Mouse (Mus musculus) erythroid progenitor cell, adult 5-6 weeks (primary cell): ENCODE data around the gene Chac2. TPM values are rescaled to one million over a fixed set of nuclear protein-coding genes. Genes with fewer than 3 reads are reported as not detected.
"Not testable (repeated sequence)": the region's sequence is repeated elsewhere in the genome, so short reads cannot be mapped to it uniquely, and the experiment has no call there.

Experiments used
- ATAC-seq: replicated peaks from 2 replicates; pipeline ENCODE4 v1.8.0; 2016; ENCODE audit warnings: moderate number of reproducible peaks, mild to moderate bottlenecking, moderate TSS enrichment, inconsistent platforms; ENCODE audit not compliant: poor library complexity, low FRiP score, severe bottlenecking
- total RNA-seq, 2 experiments: library from RNA; stranded (forward) in 1 of 2; stranded (reverse) in 1 of 2; fragments of 150-400 nt in 1 of 2; fragments of 186-747, 209-891 nt in 1 of 2; gene quantifications; 2 replicates each; pipeline versions ENCODE4 v1.2.3 to v1.2.4; 2015 to 2017; ENCODE audit warnings: low replicate concordance in 2 of 2

Gene Chac2
- total RNA-seq (2015; ENCODE audit: low replicate concordance) (60.5 and 109 TPM in 2 replicates), total RNA-seq (2017; ENCODE audit: low replicate concordance) (144 and 152 TPM in 2 replicates)

DNA sequence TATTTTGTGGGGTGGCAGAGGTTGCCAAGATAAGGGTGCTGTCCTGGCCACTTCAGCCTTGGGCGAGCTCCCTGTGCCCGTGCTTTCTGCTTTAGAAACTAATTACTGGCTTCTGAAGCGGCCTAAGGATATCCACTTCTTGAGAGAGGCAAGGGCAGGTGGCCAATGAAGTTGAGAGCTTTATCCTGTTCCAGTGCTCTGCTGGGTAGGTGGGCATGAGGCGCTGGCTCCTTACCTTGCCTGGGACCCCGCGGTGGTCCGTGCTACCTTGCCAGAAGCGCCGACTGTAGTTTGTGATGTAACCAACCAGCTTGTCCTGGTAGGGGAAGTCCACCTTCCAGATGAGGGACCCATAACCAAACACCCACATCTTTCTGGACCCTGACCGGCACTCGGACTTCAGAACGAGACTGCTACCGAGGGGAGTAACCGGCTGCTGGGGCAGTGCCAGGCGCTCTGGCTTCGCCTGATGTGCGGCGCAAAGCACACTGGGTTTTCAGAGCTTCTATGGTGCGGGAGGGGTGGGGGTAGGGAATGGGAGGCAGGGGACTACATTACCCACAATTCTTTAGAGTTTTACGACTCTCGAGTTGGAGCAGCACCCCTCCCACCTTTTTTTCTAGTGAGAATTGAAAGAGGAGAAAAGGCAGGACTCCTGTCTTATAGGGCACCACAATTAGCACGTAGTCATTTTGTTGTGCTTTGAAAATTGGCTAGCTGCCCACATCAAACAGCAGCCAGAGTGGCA, at the start of gene Chac2:
Gene Chac2, minus strand, starts transcription at position 474 of the 748 bp plus-strand sequence.
- ATAC-seq, result peak; percentile 97

DNA sequence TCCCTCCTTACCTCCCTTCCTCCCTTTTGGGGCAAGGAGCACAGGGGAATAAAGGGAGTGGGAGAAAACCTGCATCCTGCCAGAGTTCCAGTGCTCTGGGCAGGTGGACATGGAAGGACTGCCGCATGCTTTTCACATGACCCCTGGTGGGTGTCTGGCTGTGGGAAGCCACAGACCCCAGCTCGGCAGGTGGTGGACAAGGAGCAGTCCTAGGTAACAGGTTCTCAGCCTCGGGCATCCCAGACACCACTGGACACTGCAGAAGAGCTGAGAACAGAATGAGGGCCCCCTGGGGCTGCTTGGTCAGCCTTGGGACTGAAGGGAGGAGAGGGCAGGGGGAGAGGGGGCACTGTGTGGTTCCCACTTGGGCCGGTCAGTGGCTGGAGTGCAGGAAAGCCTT, 48.8 kb upstream of the Chac2 start:
- no peak for ATAC-seq

DNA sequence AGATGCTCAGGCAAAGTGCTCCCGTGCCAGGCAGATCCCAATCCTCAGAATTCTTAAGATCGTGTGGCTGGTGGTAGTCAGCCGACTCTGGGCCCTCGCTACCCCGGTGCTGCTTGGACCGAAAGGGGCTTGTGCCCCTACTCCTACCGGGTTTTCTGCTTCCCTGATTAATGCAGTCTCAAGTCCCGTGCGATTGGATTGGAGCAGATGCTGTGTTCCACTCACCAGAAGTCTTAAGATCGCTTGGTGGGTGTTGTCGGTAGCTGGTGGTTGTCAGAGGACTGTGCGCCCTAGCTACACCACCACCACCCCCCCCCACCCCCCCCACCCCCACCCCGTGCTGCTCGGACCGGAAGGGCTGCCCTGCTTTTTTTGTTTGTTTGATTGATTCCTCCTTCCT, 31.3 kb upstream of the Chac2 start:
- not testable (repeated sequence) for ATAC-seq

DNA sequence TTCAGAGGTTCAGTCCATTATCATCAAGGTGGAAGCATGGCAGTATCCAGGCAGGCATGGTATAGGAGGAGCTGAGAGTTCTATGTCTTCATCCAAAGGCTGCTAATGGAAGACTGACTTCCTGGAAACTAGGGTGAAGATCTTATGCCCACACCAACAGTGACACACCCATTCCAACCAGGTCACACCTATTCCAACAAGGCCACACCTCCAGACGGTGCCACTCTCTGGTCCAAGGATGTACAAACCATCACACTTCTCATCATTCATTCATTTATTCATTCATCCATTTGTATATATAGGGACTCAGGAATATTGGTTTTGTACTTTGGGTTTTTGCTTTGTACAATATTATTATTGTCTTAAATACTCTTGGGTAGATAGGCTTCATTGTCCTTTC, 23.5 kb upstream of the Chac2 start:
- not testable (repeated sequence) for ATAC-seq

DNA sequence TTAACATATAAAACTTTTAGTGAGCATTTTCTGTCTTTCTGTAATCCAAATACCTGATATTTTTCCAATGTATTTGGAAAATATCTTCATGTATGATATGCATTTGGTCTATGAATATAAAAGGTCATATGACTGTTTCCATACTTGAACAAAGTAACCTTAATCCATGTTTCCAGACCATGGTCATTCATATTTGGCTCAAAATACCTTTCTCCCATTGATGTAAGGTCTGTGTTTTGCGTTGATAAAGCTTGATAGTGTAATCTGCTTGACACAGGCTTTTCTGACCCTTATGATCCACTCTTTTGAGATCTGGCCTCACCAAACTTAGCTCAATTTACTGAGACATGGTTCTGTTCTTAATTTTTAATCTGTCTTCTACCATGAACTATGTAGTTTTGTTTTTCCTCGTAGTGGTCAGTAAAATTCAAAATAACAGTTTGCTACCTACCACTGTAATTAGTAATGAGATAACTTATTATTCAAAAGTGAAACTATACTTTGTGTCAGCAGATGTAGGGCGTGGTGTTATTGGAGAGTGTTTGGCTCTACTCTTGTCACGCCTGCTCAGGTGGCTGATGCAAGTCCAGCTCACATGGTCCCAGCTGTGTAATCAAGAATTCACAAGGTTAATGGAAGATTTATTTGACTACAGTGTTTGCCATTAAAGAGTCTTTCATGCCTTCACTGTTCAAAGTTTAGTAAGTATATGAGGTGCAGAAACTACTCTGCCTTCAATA, 15.2 kb upstream of the Chac2 start:
- ATAC-seq, result peak; percentile 79

DNA sequence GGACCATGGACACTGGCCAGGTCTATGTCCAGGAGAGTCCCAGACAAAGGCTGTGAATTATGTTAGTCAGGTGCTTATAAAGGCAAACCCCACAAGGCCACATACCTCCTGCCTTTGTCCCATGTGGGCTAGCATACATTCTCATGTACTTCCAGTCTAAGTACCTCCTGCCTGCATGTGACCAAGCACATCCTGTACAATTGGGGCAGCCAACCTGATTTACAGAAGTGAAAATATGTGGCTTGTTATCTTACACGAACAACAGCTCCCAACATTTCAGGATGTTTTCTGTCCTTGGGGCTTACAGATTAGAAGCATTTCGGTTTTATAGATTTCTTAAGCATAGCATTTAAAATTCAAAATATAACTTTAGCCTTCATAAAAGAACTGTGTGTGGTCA, 13.9 kb upstream of the Chac2 start:
- ATAC-seq, result peak; percentile 15

DNA sequence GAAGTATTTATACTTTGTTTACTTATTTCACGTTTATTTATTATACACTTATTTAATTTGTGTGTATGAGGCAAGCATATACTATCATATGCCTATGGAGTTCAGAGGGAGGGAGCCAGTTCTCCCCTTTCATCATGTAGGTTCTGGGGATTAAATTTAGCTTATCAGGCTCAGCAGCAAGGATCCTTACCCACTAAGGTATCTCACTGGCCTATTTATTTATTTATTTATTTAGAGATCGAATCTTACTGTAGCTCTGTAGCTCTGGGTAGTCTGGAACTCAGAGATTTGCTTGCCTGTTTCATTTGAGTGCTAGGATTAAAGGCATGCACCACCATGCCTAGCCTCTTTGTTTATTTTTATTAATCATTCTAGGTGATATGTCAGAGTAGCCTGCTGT, 12.6 kb upstream of the Chac2 start:
- 0 out of 2 replicates have a peak, but pooled peaks have one; percentile 10 for ATAC-seq

DNA sequence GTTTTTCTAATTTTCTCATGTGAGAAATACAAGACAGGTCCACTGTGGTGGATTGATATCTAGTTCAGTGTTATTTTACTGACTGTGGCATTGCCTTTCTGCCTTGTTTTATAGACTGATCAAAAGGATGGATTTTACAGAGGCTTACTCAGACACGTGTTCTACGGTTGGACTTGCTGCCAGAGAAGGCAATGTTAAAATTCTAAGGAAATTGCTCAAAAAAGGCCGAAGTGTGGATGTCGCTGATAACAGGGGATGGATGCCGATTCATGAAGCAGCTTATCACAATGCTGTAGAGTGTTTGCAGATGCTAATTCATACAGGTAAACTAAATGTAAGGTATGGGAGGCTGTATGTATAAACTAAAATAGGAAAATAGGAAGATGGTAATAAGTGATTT, 12.0 kb upstream of the Chac2 start:
- ATAC-seq, result peak; percentile 44

DNA sequence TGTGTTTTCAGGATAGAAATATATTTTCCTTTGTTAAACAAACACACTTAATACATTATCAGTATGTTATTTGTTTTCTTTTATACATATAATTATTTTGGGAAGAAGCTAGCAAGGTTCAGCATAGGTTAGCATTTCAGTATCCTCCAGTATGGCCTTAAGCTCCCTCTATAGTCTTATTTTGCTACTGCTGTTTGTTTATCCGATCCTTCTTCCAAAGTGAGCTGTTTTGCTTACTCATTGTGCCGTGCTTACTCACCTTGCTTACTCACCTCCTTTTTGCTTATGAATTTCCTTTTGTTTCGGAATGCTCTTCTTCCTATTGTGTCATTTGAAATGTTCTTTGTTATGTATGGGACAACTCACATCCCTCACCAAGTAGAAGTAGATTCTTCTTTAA, 10.5 kb upstream of the Chac2 start:
- ATAC-seq, result peak; percentile 75

DNA sequence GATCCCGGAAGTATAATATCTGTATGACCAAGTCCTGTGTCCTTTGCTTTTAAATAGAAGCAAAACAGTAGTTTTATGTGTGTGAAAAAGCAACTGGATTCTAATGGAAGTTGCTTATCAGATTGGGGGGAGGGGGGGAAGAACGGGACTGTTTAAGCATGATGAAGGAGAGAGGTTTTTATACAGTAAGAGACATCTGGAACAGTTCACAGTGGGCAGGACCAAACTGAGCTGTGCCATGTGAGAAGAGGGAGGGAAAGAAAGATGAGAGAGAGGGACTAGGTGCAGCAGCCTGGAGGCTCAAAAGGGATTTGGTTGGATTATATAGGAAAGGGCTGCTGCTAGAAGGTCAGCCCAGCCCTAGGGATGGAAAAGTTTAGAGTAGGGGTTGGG, 471 bp upstream of the Chac2 start:
- peak; percentile 76 for ATAC-seq

DNA sequence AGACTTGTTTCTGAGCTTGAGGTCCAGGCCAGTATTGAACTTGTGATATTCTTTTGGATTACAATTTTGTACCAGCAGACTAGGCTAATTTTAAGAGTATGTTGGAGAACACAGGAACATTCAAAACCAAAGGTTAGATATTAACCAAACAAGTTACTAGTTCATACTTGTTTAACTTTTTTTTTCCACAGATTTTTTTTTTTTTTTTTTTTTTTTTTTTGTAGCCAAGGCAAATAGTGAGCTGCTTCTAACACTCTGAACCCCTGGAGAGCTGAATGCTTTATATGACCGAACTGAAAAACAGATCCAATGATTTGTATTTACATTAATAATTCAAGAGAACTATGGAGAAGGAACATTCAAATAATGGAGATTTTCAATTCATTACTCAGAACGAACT, 913 bp downstream of the Chac2 start:
- no peak for ATAC-seq

DNA sequence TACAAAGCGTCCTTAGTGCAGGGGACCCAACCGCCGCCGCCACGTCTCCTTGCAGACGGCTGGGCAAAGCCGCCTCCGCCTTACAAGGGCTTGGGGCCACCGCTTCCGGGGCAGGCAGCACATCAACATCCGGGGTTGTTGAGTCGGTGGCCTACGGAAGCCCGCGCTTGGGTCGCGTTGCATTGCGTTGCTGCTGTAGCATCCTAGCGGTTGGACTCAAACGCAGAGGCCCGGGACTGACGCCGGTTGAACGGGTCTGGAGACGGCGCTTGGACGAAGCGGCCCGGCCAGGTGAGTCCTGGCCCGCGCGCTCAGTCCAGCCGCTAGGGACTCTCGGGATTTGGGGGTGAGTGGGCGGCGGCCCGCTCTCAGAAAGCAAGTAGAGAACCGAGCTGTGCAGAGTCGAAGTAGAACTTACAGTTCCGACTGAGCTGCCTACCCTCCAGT, 31.8 kb downstream of the Chac2 start, which contains the start of gene Erlec1:
Gene Erlec1, minus strand, starts transcription at position 57 of the 447 bp plus-strand sequence.
- ATAC-seq, result peak; percentile 79

DNA sequence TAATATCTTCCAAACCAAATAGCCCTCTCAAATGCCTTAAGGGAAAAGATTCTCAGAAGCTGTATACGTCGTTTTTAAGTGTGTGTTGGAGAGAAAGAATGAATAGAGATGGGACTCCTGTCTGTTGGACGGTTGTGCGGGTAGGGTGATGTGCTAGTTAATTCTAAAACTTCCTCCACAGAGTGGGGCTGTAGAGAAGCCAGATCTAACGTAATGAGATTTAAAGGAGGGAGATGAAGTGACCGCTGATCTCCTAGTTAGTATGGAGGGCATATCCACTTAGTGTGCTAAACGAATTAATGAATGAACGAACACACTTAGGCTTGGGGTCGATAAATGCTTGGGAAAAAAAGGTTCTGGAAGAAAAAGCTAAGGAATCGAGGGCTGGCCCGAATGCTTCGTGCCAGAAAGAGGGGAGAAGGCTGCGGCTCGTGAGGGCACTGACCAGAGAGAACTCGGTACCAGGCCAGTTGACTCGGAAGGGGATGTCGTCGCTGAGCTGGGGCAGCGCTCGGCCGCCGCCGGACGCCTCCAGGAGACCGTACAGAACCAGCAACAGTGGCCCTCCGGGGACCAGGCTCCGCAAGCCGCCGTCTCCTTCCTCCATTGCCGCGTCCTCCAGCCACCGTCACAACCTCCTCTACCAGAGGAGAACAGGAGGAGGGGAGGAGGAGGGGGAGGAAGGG, 32.5 kb downstream of the Chac2 start:
- ATAC-seq, result peak; percentile 68

DNA sequence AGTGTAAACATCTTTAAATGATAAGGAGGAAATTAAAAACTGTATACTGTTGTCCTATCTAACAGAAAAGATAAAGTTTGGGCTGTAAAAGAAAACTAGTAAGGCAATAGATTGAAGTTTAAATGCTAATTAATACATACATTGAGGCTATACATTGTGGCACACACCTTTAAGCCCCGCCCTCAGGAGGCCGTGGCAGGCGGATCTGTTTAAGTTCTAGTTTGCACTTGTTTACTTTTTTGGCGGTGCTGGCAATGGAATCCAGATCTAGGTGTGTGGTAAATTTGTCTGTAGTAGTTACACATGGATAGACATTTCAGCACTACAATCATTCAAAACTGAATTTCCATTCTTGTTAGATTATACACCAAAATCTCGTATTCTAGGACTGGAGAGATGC, 33.3 kb downstream of the Chac2 start:
- peak; percentile 72 for ATAC-seq

DNA sequence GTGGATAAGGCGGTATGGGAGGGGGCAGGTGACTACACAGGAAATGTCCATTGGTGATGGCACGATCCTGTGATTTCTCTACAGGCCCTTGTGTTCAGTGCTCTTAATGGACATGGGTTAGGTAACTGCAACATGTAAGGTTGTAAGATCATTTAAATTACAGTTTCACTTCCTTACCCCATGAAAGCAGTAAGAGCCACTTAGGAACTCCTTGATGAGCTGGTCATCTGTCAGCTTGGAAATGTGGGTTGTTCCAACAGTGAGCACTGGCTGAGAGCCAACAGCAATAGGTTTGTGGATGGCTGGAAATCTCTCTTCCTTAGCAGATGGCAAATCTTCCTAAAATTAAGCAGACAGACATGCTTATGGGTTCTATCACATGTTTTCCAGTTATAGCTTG, 42.6 kb downstream of the Chac2 start:
- no peak for ATAC-seq

DNA sequence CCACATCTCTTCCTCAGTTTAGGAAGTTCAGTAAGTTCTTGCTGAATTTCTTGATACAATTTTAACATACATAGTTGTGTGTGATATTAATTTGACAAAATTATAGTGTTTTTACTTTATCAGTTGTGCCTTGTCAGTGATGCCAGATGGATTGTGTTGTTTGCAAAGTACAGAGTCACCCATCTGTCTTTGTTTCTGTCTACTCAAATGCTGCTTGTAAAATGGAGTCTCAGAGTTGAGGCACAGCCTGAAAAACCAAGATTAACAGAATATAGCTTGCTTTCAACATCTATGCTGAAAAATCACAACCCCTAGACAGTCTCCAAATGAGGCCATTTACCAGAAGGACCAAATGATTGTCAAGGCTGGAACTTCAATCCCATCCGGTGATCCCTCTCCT, 57.7 kb downstream of the Chac2 start:
- no peak for ATAC-seq

DNA sequence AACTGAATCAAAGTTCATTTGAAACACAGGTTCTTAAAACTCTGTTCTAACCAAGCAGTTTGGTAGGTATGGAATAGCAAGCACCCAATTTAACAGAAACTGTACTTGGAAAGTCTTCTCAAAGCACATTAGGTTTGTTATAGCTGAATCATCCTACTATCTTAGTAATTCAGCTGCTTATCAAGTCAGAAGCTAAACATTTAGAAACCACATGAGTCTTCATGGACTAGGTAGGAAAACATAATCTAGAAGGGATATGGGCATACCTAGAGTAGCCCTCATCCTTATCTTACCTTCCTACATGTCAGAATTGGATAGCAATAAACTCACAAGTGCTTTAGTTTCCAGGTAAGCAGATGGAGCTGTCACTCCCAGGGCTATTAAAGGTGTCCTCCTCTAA, 58.1 kb downstream of the Chac2 start:
- peak; percentile 49; the same call in 1 of the 2 replicates for ATAC-seq
